Mouse (Mus musculus): ENCODE measurements at regions not wholly inside any gene's neighbourhood (a gene's known extent, or its start where the extent isn't known, plus 50 kb on each side); places are given as distances from the start of the nearest gene placed in this dataset.

GRCm38 (mm10) chr8:103438995-103439717 is 653.7 kb upstream of the Cdh11 start:
- Histone ChIP-seq H3K4me2 (ENCODE audit: low read depth, low read length) (no peak overlapping the region), H3K9ac (ENCODE audit: low read depth, low read length) (no peak overlapping the region), H3K4me1 (ENCODE audit: control insufficient read depth, low read depth, low read length) (no peaks in the 10 kb centered on the region), H3K4me3 (ENCODE audit: low read depth, low read length) (no peak overlapping the region), H3K27me3 (ENCODE audit: control insufficient read depth, insufficient read depth, low read depth, low read length) (no peaks in the 10 kb centered on the region), H3K9me3 (replicated peaks; ENCODE audit: control insufficient read depth, low read length) (no peaks in the 10 kb centered on the region), H3K36me3 (ENCODE audit: control insufficient read depth, insufficient read depth) (no peaks in the 10 kb centered on the region), H3K27ac (ENCODE audit: low read length) (no peak overlapping the region)
- no peak for ATAC-seq (ENCODE audit: low read depth)
- WGBS (ENCODE audit: insufficient replicate concordance): 59% methylated on average over 6 of the region's 6 CpGs

- H3K9me3 ChIP-seq (replicated peaks; ENCODE audit: control insufficient read depth, low read length): no peaks in the 10 kb centered on the region
- no peaks in the 10 kb centered on the region for H3K27me3 ChIP-seq (ENCODE audit: control insufficient read depth, insufficient read depth, low read depth, low read length)
- no peaks in the 10 kb centered on the region for H3K4me1 ChIP-seq (ENCODE audit: control insufficient read depth, low read depth, low read length)
- no peaks in the 10 kb centered on the region for H3K36me3 ChIP-seq (ENCODE audit: control insufficient read depth, insufficient read depth)
- WGBS (ENCODE audit: insufficient replicate concordance): 48% methylated on average over 5 of the region's 5 CpGs
- H3K4me3 ChIP-seq (ENCODE audit: low read depth, low read length): no peak overlapping the region
- ATAC-seq (ENCODE audit: low read depth): no peak
- no peak overlapping the region for H3K4me2 ChIP-seq (ENCODE audit: low read depth, low read length)
- H3K27ac ChIP-seq (ENCODE audit: low read length): no peak overlapping the region
- H3K9ac ChIP-seq (ENCODE audit: low read depth, low read length): no peak overlapping the region
These were observed 655.7 kb upstream of the Cdh11 start for GRCm38 (mm10) chr8:103441163-103441562.

GRCm38 (mm10) chr8:103442420-103443125 is 657.1 kb upstream of the Cdh11 start:
- WGBS (ENCODE audit: insufficient replicate concordance): 19% methylated on average over 6 of the region's 6 CpGs
- no peak for ATAC-seq (ENCODE audit: low read depth)
- no peak overlapping the region for H3K4me2 ChIP-seq (ENCODE audit: low read depth, low read length)

GRCm38 (mm10) chr8:103444577-103444976 is 656.8 kb upstream of the Cdh5 start:
- Histone ChIP-seq H3K9me3 (replicated peaks; ENCODE audit: control insufficient read depth, low read length) (no peaks in the 10 kb centered on the region), H3K4me2 (ENCODE audit: low read depth, low read length) (no peak overlapping the region), H3K36me3 (ENCODE audit: control insufficient read depth, insufficient read depth) (no peaks in the 10 kb centered on the region), H3K4me1 (ENCODE audit: control insufficient read depth, low read depth, low read length) (no peaks in the 10 kb centered on the region), H3K4me3 (ENCODE audit: low read depth, low read length) (no peak overlapping the region), H3K27ac (ENCODE audit: low read length) (no peak overlapping the region), H3K9ac (ENCODE audit: low read depth, low read length) (no peak overlapping the region), H3K27me3 (ENCODE audit: control insufficient read depth, insufficient read depth, low read depth, low read length) (no peaks in the 10 kb centered on the region)
- ATAC-seq (ENCODE audit: low read depth): no peak
- 52% methylated on average over 7 of the region's 7 CpGs for WGBS (ENCODE audit: insufficient replicate concordance)

More at GRCm38 (mm10) chr8:103442420-103443125, 657.1 kb upstream of the Cdh11 start:
- Histone ChIP-seq H3K27ac (ENCODE audit: low read length) (no peak overlapping the region), H3K9ac (ENCODE audit: low read depth, low read length) (no peak overlapping the region), H3K36me3 (ENCODE audit: control insufficient read depth, insufficient read depth) (no peaks in the 10 kb centered on the region), H3K9me3 (replicated peaks; ENCODE audit: control insufficient read depth, low read length) (no peaks in the 10 kb centered on the region), H3K27me3 (ENCODE audit: control insufficient read depth, insufficient read depth, low read depth, low read length) (no peaks in the 10 kb centered on the region), H3K4me3 (ENCODE audit: low read depth, low read length) (no peak overlapping the region), H3K4me1 (ENCODE audit: control insufficient read depth, low read depth, low read length) (no peaks in the 10 kb centered on the region)

GRCm38 (mm10) chr8:103445378-103445777 is 656.0 kb upstream of the Cdh5 start:
- Histone ChIP-seq H3K4me1 (ENCODE audit: control insufficient read depth, low read depth, low read length) (no peaks in the 10 kb centered on the region), H3K4me3 (ENCODE audit: low read depth, low read length) (no peak overlapping the region), H3K4me2 (ENCODE audit: low read depth, low read length) (no peak overlapping the region), H3K9me3 (replicated peaks; ENCODE audit: control insufficient read depth, low read length) (no peaks in the 10 kb centered on the region), H3K36me3 (ENCODE audit: control insufficient read depth, insufficient read depth) (no peaks in the 10 kb centered on the region), H3K9ac (ENCODE audit: low read depth, low read length) (no peak overlapping the region), H3K27ac (ENCODE audit: low read length) (no peak overlapping the region), H3K27me3 (ENCODE audit: control insufficient read depth, insufficient read depth, low read depth, low read length) (no peaks in the 10 kb centered on the region)
- 50% methylated on average over 2 of the region's 2 CpGs for WGBS (ENCODE audit: insufficient replicate concordance)
- no peak for ATAC-seq (ENCODE audit: low read depth)

GRCm38 (mm10) chr8:103447916-103448315 is 653.5 kb upstream of the Cdh5 start:
- Histone ChIP-seq H3K9ac (ENCODE audit: low read depth, low read length) (no peak overlapping the region), H3K36me3 (ENCODE audit: control insufficient read depth, insufficient read depth) (no peaks in the 10 kb centered on the region), H3K4me3 (ENCODE audit: low read depth, low read length) (no peak overlapping the region), H3K27me3 (ENCODE audit: control insufficient read depth, insufficient read depth, low read depth, low read length) (no peaks in the 10 kb centered on the region), H3K27ac (ENCODE audit: low read length) (no peak overlapping the region), H3K4me2 (ENCODE audit: low read depth, low read length) (no peak overlapping the region), H3K4me1 (ENCODE audit: control insufficient read depth, low read depth, low read length) (no peaks in the 10 kb centered on the region), H3K9me3 (replicated peaks; ENCODE audit: control insufficient read depth, low read length) (no peaks in the 10 kb centered on the region)
- WGBS (ENCODE audit: insufficient replicate concordance): 64% methylated on average over 5 of the region's 5 CpGs
- ATAC-seq (ENCODE audit: low read depth): no peak

- no peak overlapping the region for H3K9ac ChIP-seq (ENCODE audit: low read depth, low read length)
- no peak overlapping the region for H3K4me3 ChIP-seq (ENCODE audit: low read depth, low read length)
- no peaks in the 10 kb centered on the region for H3K36me3 ChIP-seq (ENCODE audit: control insufficient read depth, insufficient read depth)
- no peak overlapping the region for H3K4me2 ChIP-seq (ENCODE audit: low read depth, low read length)
- 57% methylated on average over 5 of the region's 5 CpGs for WGBS (ENCODE audit: insufficient replicate concordance)
- H3K27me3 ChIP-seq (ENCODE audit: control insufficient read depth, insufficient read depth, low read depth, low read length): no peaks in the 10 kb centered on the region
- no peak overlapping the region for H3K27ac ChIP-seq (ENCODE audit: low read length)
- H3K9me3 ChIP-seq (replicated peaks; ENCODE audit: control insufficient read depth, low read length): no peaks in the 10 kb centered on the region
- no peaks in the 10 kb centered on the region for H3K4me1 ChIP-seq (ENCODE audit: control insufficient read depth, low read depth, low read length)
- no peak for ATAC-seq (ENCODE audit: low read depth)
These were observed 649.9 kb upstream of the Cdh5 start for GRCm38 (mm10) chr8:103451381-103452018.

GRCm38 (mm10) chr8:103457176-103457575 is 644.2 kb upstream of the Cdh5 start:
- Histone ChIP-seq H3K4me3 (ENCODE audit: low read depth, low read length) (no peak overlapping the region), H3K36me3 (ENCODE audit: control insufficient read depth, insufficient read depth) (no peaks in the 10 kb centered on the region), H3K4me2 (ENCODE audit: low read depth, low read length) (no peak overlapping the region), H3K9ac (ENCODE audit: low read depth, low read length) (no peak overlapping the region), H3K9me3 (replicated peaks; ENCODE audit: control insufficient read depth, low read length) (no peaks in the 10 kb centered on the region), H3K4me1 (ENCODE audit: control insufficient read depth, low read depth, low read length) (no peaks in the 10 kb centered on the region), H3K27me3 (ENCODE audit: control insufficient read depth, insufficient read depth, low read depth, low read length) (no peaks in the 10 kb centered on the region), H3K27ac (ENCODE audit: low read length) (no peak overlapping the region)
- 50% methylated on average over 6 of the region's 6 CpGs for WGBS (ENCODE audit: insufficient replicate concordance)
- no peak for ATAC-seq (ENCODE audit: low read depth)

GRCm38 (mm10) chr8:103463557-103463956 is 637.9 kb upstream of the Cdh5 start:
- no peaks in the 10 kb centered on the region for H3K27me3 ChIP-seq (ENCODE audit: control insufficient read depth, insufficient read depth, low read depth, low read length)
- no peak overlapping the region for H3K27ac ChIP-seq (ENCODE audit: low read length)
- H3K36me3 ChIP-seq (ENCODE audit: control insufficient read depth, insufficient read depth): no peaks in the 10 kb centered on the region
- ATAC-seq (ENCODE audit: low read depth): no peak
- no peak overlapping the region for H3K4me3 ChIP-seq (ENCODE audit: low read depth, low read length)
- H3K4me1 ChIP-seq (ENCODE audit: control insufficient read depth, low read depth, low read length): no peaks in the 10 kb centered on the region
- H3K9ac ChIP-seq (ENCODE audit: low read depth, low read length): no peak overlapping the region
- H3K9me3 ChIP-seq (replicated peaks; ENCODE audit: control insufficient read depth, low read length): no peaks in the 10 kb centered on the region
- WGBS (ENCODE audit: insufficient replicate concordance): 27% methylated on average over 4 of the region's 4 CpGs
- H3K4me2 ChIP-seq (ENCODE audit: low read depth, low read length): no peak overlapping the region
